Mouse (Mus musculus) heart, adult 2 months (tissue): ENCODE data around the gene Smg9. TPM values are rescaled to one million over a fixed set of nuclear protein-coding genes. Genes with fewer than 3 reads are reported as not detected.

Experiments used
- DNase-seq, 2 experiments: peaks; one replicate each; pipeline ENCODE4 v3.0.0; 2021
- H3K27ac ChIP-seq: fragments of 200-600 bp; 2 replicates; pipeline ENCODE4 v1.8.1; 2022
- H3K27me3 ChIP-seq: fragments of 200-500 bp; 2 replicates; pipeline ENCODE4 v1.6.1; 2012; ENCODE audit warnings: mild to moderate bottlenecking, low read length, inconsistent platforms, mixed read lengths; ENCODE audit not compliant: control insufficient read depth, insufficient read depth
- H3K36me3 ChIP-seq: fragments of 200-500 bp; 2 replicates; pipeline ENCODE4 v1.6.1; 2012; ENCODE audit warnings: low read length, inconsistent platforms; ENCODE audit not compliant: control insufficient read depth, insufficient read depth
- H3K4me1 ChIP-seq: fragments of 200-500 bp; 2 replicates; pipeline ENCODE4 v1.6.1; 2011; ENCODE audit warnings: low read length; ENCODE audit not compliant: control insufficient read depth, insufficient read depth
- H3K4me3 ChIP-seq: fragments of 200-600 bp; 2 replicates; pipeline ENCODE4 v1.8.1; 2022
- H3K79me2 ChIP-seq: fragments of 200-500 bp; replicated peaks from 2 replicates; pipeline ENCODE4 v1.6.1; 2012; ENCODE audit warnings: mild to moderate bottlenecking, inconsistent platforms, low read length, moderate library complexity, mixed read lengths; ENCODE audit not compliant: control insufficient read depth, insufficient read depth
- H3K9ac ChIP-seq: fragments of 200-500 bp; 2 replicates; pipeline ENCODE4 v1.6.1; 2012; ENCODE audit warnings: low read depth, mild to moderate bottlenecking, control low read depth, inconsistent platforms, low read length, mixed read lengths
- CTCF ChIP-seq: fragments of 200-600 bp; IDR thresholded peaks from 2 replicates; pipeline ENCODE4 v1.8.1; 2022; ENCODE audit warnings: antibody characterized with exemption, mild to moderate bottlenecking, moderate library complexity
- EP300 ChIP-seq: fragments of 200-500 bp; IDR thresholded peaks from 2 replicates; pipeline ENCODE4 v1.6.1; 2011; ENCODE audit warnings: low read depth, low read length, control low read depth; ENCODE audit not compliant: insufficient read depth
- POLR2A ChIP-seq: fragments of 200-500 bp; IDR thresholded peaks from 2 replicates; pipeline ENCODE4 v1.6.1; 2011; ENCODE audit warnings: mild to moderate bottlenecking, low read depth, low read length, control low read depth; ENCODE audit not compliant: insufficient read depth
- WGBS: fragments of 180-500 bp; shearing (Covaris S2); methylation state at CpG from one replicate; pipeline ENCODE4 v1.1.7; 2018; 5-methylcytosine and 5-hydroxymethylcytosine counted together
- intact Hi-C: fragments of 180-260 bp; cut with DNase I; formaldehyde crosslinking; loops from one replicate; pipeline ENCODE4 v1.15.1; 2025
- polyA plus RNA-seq: library from polyadenylated mRNA; depleted of rRNA; stranded (reverse); fragments of >200 nt; gene quantifications from 2 replicates; pipeline ENCODE4 v1.2.3, GENCODE M21; 2012
- total RNA-seq, 2 experiments: library from RNA; stranded (reverse); gene quantifications; 2 replicates each; pipeline ENCODE4 v1.2.3; 2021

Gene Smg9
- total and polyA plus RNA-seq, 3 experiments, result 5.9 to 19.2 (median 6.6) TPM

GRCm38 (mm10) chr7:24390512-24390911, 8.9 kb upstream of the Smg9 start:
- H3K4me3 ChIP-seq, result no peak overlapping the region
- H3K36me3 ChIP-seq, result no peaks in the 10 kb centered on the region
- TF ChIP-seq POLR2A (no peak), EP300 (no peak), CTCF (no peak)
- no peak overlapping the region for H3K9ac ChIP-seq
- no peak overlapping the region for H3K27ac ChIP-seq
- H3K27me3 ChIP-seq, result no peaks in the 10 kb centered on the region
- DNase-seq, result no peak
- H3K4me1 ChIP-seq, result no peaks in the 10 kb centered on the region; the same call in 1 of the 2 replicates
- no peaks in the 10 kb centered on the region; the same call in 1 of the 2 replicates for H3K79me2 ChIP-seq
- intact Hi-C loops, result no loop called here
- 72% methylated on average over 7 of the region's 7 CpGs for WGBS

GRCm38 (mm10) chr7:24391077-24391476, 8.3 kb upstream of the Smg9 start:
- 41% methylated on average over 5 of the region's 5 CpGs for WGBS
- H3K9ac ChIP-seq, result no peak overlapping the region
- TF ChIP-seq EP300 (no peak), CTCF (no peak), POLR2A (no peak)
- H3K79me2 ChIP-seq, result no peaks in the 10 kb centered on the region; the same call in 1 of the 2 replicates
- intact Hi-C loops, result no loop called here
- no peak overlapping the region for H3K4me3 ChIP-seq
- no peaks in the 10 kb centered on the region; the same call in 1 of the 2 replicates for H3K4me1 ChIP-seq
- no peak overlapping the region for H3K27ac ChIP-seq
- no peaks in the 10 kb centered on the region for H3K36me3 ChIP-seq
- H3K27me3 ChIP-seq, result no peaks in the 10 kb centered on the region
- DNase-seq, result no peak

GRCm38 (mm10) chr7:24391687-24392086, 7.7 kb upstream of the Smg9 start:
- TF ChIP-seq CTCF, result no peak
- no peak for TF ChIP-seq EP300
- TF ChIP-seq POLR2A, result no peak
- no peaks in the 10 kb centered on the region for H3K36me3 ChIP-seq
- no peak for DNase-seq
- H3K9ac ChIP-seq, result no peak overlapping the region
- H3K27ac ChIP-seq, result no peak overlapping the region
- H3K4me1 ChIP-seq, result no peaks in the 10 kb centered on the region; the same call in 1 of the 2 replicates
- H3K27me3 ChIP-seq, result no peaks in the 10 kb centered on the region
- H3K4me3 ChIP-seq, result no peak overlapping the region
- WGBS, result 71% methylated on average over 2 of the region's 2 CpGs
- no peaks in the 10 kb centered on the region; the same call in 1 of the 2 replicates for H3K79me2 ChIP-seq
- intact Hi-C loops, result no loop called here

GRCm38 (mm10) chr7:24394054-24394453, 5.4 kb upstream of the Smg9 start:
- no peaks in the 10 kb centered on the region for H3K27me3 ChIP-seq
- no peak overlapping the region for H3K27ac ChIP-seq
- H3K36me3 ChIP-seq, result no peaks in the 10 kb centered on the region
- H3K4me3 ChIP-seq, result no peak overlapping the region
- DNase-seq, result no peak
- no peak overlapping the region for H3K9ac ChIP-seq
- TF ChIP-seq CTCF, result no peak
- no peak for TF ChIP-seq POLR2A
- TF ChIP-seq EP300, result no peak
- H3K79me2 ChIP-seq, result no peaks in the 10 kb centered on the region; the same call in 1 of the 2 replicates
- intact Hi-C loops, result no loop called here
- no peaks in the 10 kb centered on the region; the same call in 1 of the 2 replicates for H3K4me1 ChIP-seq
- 85% methylated on average over 3 of the region's 3 CpGs for WGBS

GRCm38 (mm10) chr7:24394475-24395161, 4.8 kb upstream of the Smg9 start:
- DNase-seq, result no peak
- Histone ChIP-seq H3K36me3 (no peaks in the 10 kb centered on the region), H3K4me1 (no peaks in the 10 kb centered on the region), H3K79me2 (no peaks in the 10 kb centered on the region; the same call in 1 of the 2 replicates), H3K4me3 (no peak overlapping the region), H3K27me3 (no peaks in the 10 kb centered on the region), H3K27ac (no peak overlapping the region), H3K9ac (no peak overlapping the region)
- TF ChIP-seq EP300 (no peak), POLR2A (no peak), CTCF (no peak)
- intact Hi-C loops, result no loop called here
- 56% methylated on average over 15 of the region's 15 CpGs for WGBS

- intact Hi-C loops, result no loop called here
- H3K27ac ChIP-seq, result no peak overlapping the region
- WGBS, result 71% methylated on average over 11 of the region's 11 CpGs
- no peaks in the 10 kb centered on the region for H3K27me3 ChIP-seq
- no peak overlapping the region for H3K4me3 ChIP-seq
- H3K9ac ChIP-seq, result no peak overlapping the region
- H3K4me1 ChIP-seq, result no peaks in the 10 kb centered on the region
- no peak for TF ChIP-seq EP300
- no peak for TF ChIP-seq CTCF
- TF ChIP-seq POLR2A, result no peak
- H3K36me3 ChIP-seq, result no peaks in the 10 kb centered on the region
- DNase-seq, result no peak
- H3K79me2 ChIP-seq, result no peaks in the 10 kb centered on the region; the same call in 1 of the 2 replicates
Measured at GRCm38 (mm10) chr7:24396832-24397231, 2.6 kb upstream of the Smg9 start.
